Mouse (Mus musculus): ENCODE measurements around the gene Tlx2.

The Tlx2 gene

DNA sequence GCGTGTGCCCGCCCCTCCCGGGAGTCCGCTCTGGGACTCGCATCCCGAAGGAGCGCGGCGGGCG is at the start of gene Tlx2:
Tlx2 (minus strand) TSS at position 47 of the 64 bp plus-strand sequence.
- no peak for ATAC-seq (ENCODE audit: low TSS enrichment)

DNA sequence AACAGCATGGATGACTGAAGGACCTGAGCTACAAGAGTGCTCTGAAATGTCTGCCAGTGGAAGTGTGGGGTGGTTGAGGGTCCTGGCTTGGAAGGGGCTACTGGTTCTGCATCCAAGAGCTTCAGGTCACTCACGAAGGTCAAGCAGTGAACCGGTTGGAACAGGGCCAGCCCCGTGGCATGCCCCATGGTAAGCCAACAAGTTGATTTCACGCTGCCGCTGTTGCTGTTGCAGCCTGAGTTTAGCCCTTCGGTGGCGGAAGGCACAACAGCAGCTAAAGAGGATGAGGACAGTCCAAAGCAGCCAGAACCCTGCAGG is 49.6 kb upstream of the Tlx2 start:
- no peak for ATAC-seq (ENCODE audit: low TSS enrichment)

DNA sequence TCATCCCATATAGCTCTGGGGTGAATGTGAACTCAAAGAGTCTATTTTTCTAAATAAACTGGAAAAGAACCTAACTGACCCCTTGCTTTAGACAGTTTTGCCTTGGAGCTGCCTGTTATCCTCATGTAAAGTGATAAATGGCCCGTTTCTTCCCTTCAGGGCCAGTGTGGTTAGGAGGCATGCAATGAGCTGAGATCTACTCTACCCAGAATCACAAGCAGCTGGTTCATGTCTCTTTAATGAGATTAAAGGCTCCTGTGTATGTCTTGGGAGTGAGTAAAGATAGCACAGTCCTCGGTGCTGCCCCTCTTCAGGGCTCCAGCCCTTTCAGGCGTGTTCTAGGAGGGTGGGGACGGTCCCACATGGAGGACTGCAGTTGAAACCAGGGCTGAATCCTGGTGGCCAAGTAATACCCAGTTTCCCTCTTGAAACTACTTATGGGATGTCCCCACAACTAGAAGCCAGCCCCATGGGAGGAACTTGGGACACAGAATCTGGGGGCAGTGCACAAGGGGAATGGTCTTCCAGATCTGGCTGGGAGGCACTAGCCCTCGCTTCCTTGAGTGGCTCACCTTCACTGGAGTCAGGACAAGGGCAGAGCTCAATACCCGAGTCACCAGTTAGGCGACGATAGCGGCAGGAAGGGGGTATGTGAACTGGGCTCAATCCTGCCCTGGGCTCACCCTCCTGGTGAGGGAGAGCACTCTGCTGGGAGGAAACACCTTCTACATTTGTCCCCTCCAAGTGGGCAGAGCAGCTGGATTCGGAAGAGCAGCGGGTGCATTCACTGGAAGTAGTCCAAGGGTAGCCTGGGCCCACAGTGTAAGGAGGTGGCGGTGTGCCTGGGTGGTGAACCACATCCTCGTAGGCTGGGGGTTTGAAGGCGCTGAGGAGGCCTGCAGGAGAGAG is 49.0 kb upstream of the Tlx2 start:
- ATAC-seq (ENCODE audit: low TSS enrichment), result no peak

DNA sequence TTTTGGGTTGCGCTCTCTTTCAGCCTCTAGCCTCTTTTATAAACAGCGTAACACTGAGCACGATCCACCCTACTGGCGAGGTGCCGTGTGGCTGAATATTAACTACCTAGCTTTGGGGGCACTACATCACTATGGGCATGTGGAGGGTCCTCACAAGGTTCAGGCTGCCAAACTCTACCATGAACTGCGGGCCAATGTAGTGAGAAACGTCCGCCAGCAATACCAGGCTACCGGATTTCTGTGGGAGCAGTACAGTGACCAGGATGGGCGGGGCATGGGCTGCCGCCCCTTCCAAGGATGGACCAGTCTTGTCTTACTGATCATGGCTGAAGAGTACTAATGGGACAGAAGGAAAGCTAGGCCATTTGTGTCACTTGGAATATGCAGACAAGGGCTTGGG is 48.3 kb upstream of the Tlx2 start:
- ATAC-seq (ENCODE audit: low TSS enrichment), result no peak

DNA sequence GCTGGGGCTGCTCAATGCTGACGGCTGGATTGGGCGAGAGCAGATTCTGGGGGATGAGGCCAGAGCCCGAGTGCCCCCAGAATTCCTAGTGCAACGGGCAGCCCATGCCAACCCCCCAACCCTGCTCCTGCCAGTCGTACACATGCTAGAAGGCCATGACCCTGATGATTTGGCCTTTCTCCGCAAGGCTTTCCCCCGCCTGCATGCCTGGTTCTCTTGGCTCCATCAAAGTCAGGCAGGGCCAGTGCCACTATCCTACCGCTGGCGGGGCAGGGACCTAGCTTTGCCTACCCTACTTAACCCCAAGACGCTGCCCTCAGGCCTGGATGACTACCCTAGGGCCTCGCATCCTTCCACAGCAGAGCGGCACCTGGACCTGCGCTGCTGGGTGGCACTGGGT is 47.5 kb upstream of the Tlx2 start:
- no peak for ATAC-seq (ENCODE audit: low TSS enrichment)

DNA sequence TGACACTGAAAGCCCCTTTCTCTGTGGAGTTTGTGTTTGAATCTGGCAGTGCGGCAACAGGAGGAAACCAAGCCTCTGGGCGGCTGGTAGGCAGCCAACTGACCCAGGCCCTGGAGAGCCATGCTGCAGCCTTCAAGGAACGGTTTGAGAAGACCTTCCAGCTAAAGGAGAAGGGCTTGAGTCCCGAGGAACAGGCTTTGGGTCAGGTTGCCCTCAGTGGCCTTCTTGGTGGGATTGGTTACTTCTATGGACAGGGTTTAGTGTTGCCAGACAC is 47.0 kb upstream of the Tlx2 start:
- no peak for ATAC-seq (ENCODE audit: low TSS enrichment)

DNA sequence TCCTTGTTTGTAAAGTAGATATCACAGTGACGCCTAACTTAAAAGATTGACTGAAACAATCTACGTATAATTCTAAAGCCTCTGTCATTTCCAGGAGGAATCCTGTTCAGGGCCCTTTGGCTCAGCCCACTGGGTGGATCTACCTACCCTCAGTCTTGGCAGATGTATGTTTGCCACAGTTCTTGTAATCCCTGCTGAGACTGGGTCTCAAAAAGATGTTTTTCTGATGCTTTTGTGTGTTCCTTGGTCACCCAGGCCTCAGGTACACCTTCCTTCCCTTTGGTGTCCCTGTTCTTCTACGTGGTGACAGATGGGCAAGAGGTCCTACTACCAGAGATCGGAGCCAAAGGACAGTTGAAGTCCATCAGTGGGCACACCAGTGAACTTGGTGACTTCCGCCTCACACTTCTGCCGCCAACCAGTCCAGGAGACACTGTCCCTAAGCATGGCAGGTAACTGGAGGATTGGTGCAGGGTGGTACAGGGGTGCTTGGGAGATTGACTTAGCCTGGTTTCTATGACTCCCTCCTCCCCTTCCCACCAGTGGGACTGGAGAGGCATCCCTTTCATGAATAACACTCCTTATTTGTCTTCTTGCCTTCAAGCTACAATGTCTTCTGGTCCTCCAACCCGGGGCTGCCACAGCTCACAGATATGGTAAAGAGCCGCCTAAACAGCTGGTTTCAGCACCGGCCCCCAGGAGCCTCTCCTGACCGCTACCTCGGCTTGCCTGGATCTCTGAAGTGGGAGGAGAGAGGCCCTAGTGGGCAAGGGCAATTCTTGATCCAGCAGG is 46.5 kb upstream of the Tlx2 start:
- no peak for ATAC-seq (ENCODE audit: low TSS enrichment)

DNA sequence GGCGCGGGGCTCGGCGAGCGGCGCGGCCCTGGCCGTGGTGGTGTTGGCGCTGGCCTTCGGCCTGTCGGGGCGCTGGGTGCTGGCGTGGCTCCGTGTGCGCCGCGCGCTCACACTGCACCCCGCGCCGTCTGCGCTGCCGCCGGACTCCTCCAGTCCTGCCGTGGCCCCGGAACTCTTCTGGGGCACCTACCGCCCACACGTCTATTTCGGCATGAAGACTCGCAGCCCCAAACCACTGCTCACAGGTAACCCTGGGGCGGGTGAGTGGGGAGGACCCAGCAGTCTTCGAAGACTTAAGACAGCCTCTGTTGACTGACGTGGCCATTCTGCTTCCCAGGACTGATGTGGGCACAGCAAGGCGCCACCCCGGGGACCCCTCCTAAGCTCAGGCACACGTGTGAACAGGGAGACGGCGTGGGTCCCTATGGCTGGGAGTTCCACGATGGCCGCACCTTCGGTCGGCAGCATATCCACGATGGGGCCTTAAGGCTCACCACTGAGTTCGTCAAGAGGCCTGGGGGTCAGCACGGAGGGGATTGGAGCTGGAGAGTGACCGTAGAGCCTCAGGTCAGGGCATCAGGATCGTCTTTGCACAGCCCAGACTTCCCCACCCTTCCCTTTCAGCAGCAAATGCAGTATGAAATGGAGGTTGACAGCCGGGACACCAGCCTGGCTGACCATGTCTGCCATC is 45.7 kb upstream of the Tlx2 start:
- ATAC-seq (ENCODE audit: low TSS enrichment), result peak; percentile 28

DNA sequence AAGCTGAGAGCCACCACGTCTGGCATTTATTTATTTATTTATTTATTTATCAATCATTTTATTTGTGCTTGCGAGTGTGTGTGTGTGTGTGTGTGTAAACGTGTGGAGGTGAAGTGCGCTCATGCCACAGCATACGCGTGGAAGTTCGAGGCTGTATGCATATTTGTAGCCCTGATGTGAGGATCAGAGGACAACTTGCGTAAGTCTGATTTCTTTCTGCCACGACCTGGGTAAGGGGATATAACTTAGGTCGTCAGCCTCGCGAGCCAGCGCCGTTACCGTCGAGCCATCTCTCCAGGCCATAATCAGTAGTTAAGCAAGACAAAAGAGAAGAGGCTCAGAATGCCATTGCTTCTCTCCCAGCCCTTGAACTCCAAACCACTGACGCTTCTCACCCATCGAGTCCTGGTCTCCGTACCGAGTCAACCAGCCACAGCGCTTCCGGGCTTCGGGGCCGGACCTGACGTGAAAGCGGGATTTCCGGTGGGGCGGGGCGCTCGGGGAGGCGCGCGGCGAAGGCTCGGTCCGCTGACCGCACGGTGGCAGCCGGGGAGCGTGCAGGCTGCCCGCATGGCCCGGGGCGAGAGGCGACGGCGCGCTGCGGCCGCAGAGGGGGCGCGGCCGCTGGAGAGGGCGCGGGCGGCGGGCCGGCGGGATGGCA is 45.0 kb upstream of the Tlx2 start, which contains the start of gene Mogs:
Mogs (plus strand) TSS at position 486 of the 661 bp plus-strand sequence.
- peak; percentile 87 for ATAC-seq (ENCODE audit: low TSS enrichment)

DNA sequence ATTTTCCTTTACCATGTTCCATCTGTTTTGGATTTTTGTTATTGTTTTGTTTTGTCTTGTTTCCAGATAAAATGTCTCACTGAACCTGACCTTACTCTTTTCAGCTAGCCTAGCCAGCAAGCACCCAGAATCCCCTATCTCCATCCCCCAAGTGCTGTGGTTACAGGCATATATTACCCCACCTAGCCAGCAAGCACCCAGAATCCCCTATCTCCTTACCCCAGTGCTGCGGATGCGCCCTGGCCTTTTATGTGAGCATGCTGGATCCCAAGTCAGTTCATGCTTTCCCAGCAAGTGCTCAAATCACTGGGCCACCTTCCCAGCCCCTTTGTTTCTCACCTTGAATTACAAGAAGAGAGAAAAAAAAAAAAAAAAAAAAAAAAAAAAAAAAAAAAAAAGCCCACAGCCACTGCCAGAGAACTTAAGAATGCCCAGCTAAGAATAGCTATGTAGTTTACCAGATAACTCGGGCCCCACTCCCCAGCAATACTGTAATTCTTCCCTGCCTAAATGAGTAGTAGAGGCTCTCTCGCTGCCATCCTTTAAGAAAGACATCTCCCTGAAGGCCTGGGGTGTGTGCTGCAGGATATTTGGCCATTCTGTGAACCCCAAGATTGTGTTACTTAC is 41.5 kb upstream of the Tlx2 start:
- no peak for ATAC-seq (ENCODE audit: low TSS enrichment)

DNA sequence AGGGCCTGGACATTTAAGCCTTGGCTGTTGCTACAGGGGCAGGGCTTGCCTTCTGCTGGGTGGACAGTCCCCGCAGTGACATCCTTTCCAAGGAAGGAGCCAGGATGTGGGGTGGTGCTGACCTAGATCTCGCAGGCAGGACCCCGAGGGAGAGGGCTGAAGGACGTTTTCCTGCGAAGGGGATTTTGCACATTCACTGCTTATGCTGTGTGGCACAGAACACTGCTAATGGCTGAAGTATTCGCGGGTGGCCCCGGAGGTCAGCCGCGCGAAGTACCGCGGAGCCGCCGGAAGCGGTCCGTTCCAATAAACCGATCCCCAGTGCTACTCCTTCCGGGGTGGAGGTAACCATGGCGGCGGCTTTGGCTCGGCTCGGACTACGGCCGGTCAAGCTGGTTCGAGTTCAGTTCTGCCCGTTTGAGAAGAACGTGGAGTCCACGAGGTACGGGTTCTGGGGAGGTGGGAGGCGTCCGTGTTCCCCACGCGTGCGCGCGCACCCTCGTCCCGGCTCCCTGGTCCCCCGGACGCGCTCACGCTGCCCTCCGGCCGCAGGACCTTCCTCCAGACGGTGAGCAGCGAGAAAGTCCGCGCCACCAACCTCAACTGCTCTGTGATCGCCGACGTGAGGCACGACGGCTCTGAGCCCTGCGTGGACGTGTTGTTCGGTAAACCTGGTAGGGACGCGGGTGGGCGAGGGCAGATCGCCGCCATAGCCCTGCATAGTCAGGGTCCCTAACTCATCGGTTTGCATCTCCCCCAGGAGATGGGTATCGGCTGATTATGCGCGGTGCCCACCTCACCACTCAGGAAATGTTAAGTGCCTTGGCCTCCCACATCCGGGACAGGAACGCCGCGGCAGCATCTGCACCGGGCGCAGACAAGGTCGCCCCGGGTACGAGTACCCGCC is 38.9 kb upstream of the Tlx2 start, which contains the start of gene Mrpl53:
Mrpl53 (plus strand) TSS at position 279 of the 907 bp plus-strand sequence.
- ATAC-seq (ENCODE audit: low TSS enrichment), result peak; percentile 82

DNA sequence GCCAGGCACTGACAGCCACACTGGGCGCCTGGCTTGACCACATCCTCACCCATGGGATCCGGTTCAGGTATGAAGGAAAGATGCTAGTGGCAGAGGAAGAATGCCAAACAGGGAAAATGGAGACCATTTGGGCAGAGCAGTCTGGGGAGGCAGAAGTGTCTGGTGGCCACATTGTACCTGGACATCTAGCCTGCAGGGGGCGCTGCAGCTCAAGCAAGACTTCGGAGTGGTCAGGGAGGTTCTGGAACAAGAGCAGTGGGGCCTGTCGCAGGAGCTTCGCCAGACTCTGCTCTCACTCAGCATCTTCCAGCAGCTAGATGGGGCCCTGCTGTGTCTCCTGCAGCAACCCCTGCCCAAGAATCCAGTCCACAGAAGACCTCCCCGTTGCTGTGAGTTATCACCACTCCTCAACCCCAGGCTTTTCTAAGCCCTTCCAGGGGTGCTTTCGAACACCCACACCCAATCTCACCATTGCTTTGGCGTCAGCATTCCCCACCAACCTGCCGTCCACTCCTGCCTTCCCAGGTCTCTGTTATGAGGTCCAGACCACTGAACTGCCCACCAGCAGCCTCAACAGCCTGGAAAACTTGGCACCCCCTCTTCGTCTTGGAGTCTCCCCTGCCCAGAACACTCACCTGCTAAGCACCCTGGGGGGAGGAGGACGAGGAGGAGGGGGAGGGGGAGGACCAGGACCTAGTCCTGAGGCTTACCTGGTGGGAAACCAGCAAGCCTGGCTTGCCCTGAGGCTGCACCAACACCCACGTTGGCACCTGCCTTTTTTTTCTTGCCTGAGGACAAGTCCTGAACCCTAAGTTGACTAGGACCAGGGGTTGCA is 37.7 kb upstream of the Tlx2 start:
- no peak for ATAC-seq (ENCODE audit: low TSS enrichment)

DNA sequence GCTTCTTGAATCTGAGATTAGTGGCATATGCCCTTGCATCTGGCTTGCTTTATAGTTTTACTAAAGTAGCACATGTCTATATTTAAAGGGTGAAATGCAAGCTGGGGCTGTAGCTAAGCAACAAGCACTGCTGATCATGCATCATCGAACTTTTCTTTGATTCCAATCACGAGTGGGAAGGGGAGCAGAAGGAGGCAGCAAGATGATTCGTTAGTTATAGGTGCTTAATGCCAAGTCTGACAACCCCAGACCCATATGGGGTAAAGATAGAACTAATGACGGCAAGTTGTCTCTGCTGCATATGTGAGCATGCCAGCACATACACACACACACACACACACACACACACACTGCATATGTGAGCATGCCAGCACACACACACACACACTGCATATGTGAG is 34.1 kb upstream of the Tlx2 start:
- no peak for ATAC-seq (ENCODE audit: low TSS enrichment)

DNA sequence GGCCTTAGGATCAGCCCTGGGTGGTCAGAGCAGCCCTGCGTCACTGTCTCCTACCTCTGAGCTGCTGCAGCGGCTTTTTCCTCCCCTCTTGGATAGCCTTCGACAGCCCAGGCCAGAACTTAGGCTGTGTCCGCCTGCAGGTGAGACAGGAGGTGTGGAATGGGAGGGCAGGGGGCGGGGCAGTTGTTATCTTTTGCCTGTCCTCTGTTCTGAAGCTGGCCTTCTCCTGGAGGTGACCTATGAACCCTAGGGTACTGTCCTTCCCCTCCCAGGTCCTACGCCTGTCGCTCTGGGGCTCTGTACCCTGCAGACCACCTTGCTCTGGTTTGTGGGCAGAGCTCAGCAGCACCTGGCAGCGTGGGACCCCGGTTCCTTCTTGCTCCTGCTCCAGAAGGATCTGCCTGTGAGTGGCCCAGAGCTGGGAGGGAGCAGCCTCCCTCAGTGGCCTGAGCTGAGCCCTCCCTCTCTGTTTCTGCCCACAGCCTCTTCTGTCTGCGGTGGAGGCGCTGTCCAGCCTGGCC is 33.1 kb upstream of the Tlx2 start:
- no peak for ATAC-seq (ENCODE audit: low TSS enrichment)

DNA sequence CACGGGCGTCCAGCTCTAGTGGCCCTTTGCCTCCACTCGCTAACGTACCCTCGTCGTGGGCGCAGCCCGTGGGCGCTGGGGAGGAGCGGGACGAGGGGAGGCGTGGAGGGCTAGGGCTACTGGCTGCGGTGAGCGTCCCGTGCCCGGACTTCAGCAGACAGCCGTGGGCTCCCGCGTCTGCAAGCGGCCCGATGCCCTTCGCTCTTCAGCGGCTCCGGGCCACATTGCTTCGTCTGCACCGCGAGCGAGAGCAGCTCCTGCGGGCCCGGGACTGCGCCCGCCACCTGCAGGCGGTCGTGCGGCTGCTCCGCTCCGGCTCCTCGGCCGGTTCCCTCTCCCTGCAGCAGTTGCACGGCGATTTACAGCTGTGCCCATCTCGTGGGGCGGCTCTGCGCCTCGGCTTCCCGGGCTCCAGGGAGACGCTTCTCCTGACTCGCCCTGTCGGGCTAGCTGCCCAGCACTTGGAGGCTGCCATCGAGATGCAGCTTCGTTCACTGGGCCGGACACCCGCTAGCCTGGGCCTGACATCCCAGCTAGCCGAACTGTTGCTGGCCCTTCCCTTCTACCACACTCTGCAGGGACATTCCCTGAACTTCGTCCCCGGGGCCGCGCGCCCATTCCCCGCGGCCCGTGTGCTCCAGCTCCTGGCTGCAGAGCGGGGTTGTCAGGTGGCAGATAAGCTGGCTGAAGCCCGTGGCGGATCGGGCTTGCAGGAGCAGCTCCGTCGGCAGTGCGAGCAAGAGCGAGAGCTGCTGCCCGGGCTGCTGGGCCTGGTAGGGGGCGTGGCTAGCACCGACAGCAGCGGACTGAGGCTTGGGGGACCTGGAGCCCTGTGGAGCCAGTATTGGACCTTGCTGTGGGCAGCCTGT is 31.8 kb upstream of the Tlx2 start:
- peak; percentile 75 for ATAC-seq (ENCODE audit: low TSS enrichment)

DNA sequence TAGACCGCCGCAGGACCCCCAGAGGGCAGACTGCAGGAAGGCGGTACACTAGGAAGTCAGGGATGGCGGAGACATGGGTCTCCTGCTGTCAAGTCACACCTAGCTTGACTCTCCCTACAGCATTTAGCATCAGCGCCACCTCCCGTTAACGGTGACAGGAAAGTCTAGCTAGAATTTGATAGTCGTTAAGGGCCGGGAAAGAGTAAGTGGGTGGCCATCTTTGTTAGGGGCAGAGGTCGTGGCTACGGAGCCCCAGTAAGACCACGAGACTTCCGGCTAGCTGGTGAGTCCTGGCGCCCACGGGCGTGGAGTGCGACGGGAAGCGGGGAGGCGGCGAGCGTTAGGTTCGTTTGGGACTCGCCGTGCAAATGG is 31.2 kb upstream of the Tlx2 start, which contains the start of the genes Ccdc142 and Gm42688:
Ccdc142 (plus strand) TSS at position 286 of the 372 bp plus-strand sequence.
Gm42688 (plus strand) TSS at position 302 of the 372 bp plus-strand sequence.
- peak; percentile 62 for ATAC-seq (ENCODE audit: low TSS enrichment)

DNA sequence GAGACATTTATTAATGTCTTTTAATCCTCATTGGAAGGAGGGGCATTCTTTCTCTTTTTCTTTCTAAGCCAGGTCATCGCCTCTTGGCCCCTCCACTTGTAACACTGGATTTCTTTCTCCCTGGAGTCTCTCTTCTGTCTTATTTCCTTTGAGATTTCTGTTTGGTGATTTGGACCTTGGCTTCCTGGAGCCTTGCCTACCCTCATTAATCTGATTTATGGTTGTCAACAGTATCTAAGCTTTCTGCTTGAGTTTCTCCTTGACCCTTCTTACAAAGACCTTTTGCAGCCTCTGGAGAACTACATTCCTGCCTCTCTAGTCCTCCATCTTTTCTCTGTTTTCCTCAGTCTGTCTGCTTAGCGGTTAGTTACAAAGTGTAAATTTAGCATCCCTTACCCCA is 28.3 kb upstream of the Tlx2 start:
- ATAC-seq (ENCODE audit: low TSS enrichment), result no peak

DNA sequence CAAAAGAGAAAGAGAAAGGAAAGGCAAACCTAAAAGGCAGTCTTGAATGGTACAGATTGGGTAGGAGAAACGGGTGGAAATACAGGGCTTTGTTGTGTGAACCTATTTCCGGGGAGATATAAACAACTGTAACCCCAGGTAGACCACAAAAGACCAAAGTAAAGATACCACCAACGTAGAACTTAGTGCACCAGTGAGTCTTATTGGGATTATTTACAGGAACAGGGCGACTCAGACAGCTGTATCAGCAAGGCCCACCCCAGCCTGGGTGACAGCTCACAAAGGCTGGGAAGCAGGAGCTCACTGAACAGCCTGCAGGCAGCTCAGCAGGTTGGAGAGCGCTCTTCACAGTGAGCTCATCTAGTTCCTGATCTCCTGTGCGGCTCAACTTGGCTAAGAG is 25.9 kb upstream of the Tlx2 start:
- ATAC-seq (ENCODE audit: low TSS enrichment), result no peak
